Mouse (Mus musculus): ENCODE results near the gene Snx22. TPM values are rescaled to one million over a fixed set of nuclear protein-coding genes. Genes with fewer than 3 reads are reported as not detected.

The Snx22 gene
- total RNA-seq, 2 experiments from 2014 or later: 0.26 to 0.30 TPM

- peak; percentile 27 to 39 for DNase-seq
These were observed 538 bp downstream of the Snx22 start for GRCm38 (mm10) chr9:66068971-66069391.

DNA sequence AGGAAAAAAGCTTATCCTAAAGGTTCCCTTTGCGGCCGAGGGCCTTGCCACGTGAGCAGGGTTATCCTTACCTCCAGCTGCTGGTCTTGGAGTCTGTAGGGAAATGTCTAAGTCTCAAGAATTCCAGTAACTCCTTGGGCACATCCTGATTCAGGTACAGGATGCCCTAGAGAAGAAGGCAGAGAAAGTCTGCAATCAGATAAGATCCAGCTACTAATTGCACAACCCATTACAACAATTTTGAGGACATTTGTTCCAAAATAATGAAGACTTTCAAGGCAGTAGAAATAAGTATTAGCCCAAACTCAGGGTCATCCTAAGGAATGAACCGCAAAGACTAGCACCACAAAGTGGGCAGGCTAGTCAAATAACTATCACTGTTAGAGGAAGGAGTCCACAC, 1.5 kb downstream of the Snx22 start:
- DNase-seq: no peak

GRCm38 (mm10) chr9:66067542-66067941, 2.0 kb downstream of the Snx22 start:
- peak; percentile 30 to 52 for DNase-seq

DNA sequence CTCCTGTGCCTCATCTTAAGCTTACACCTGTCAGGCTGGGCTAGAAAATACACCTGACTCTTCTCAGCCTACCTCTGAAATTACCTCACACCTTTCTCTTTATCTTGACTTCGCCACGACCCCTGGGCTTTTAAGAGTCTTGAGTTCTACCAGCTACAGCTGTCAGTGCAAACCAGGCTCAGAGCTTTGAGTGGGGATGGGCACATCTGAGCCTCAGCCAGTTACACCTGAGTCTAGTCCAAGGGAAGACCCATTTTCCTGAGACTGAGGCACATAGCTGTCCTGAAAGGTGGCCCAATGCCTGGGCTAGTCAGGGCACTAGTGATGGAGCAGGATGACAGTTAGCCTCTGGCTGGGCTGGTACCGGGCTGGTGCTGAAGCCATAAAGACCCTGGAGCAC, 2.7 kb downstream of the Snx22 start:
- no peak for DNase-seq

- no peak for DNase-seq
These were observed 5.2 kb downstream of the Snx22 start for GRCm38 (mm10) chr9:66064316-66064715.

GRCm38 (mm10) chr9:66063446-66063845, 6.1 kb downstream of the Snx22 start:
- DNase-seq: peak in 1 of 2 experiments; percentile 26

GRCm38 (mm10) chr9:66061656-66062055, 7.9 kb downstream of the Snx22 start:
- DNase-seq: no peak

DNA sequence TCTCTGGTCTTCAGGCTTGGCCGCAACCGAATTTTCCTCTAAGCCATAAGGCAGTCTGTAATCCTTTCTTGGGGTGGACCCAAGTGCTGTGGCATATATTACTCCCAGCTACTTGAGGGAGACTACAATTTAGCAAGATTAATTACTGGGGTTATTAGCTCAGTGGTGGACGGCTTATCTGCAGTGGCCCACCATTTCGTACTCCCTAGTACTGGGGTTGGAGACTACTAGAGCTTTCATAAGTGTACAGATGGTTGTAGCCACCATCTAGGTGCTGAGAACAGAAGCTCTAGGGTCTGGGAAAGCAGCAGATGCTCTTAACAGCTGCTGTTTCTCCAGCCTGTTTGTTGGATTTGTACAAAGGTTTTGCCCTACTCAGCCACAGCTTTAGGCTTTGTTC, 8.5 kb downstream of the Snx22 start:
- DNase-seq: no peak

DNA sequence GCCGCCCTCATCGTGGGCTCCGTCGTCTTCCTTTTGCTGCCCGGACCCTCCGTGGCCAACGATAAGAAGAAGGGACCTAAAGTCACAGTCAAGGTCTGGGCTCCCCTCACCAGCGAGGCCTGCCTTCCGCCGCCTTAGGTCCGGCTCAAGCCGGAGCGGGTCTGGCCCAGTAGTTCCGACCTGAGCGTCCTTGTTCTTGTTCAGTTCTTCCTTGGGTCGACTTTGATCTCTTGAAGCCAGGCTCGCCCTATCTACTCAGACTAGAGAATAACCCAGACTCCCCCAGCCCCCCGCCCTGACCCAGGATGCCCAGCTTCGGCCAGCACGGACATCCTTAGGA, 9.2 kb downstream of the Snx22 start:
- no peak for DNase-seq

- peak; percentile 98 to 100 for DNase-seq
These were observed 9.8 kb downstream of the Snx22 start, which contains the start of gene Ppib for GRCm38 (mm10) chr9:66059583-66060307. Gene Ppib (plus strand): TSS chr9:66060222.

GRCm38 (mm10) chr9:66053620-66054019, 15.9 kb downstream of the Snx22 start:
- no peak for DNase-seq

DNA sequence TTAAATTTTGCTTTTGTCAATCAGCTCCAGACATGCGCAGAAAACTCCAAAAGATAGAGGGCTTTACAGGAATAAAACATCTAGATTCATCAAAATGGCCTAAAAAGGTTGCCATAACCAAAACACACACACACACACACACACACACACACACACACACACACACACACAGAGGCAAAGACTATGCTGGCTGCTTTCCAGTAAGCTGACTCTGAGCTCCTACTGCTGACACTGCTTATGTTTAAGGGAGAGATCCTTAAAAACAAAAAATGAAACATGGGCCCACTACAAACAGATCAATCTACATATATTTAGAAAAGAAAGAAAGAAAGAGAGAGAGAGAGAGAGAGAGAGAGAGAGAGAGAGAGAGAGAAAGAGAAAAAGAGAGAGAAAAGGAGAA, 16.8 kb downstream of the Snx22 start:
- peak in 1 of 2 experiments; percentile 27 for DNase-seq

DNA sequence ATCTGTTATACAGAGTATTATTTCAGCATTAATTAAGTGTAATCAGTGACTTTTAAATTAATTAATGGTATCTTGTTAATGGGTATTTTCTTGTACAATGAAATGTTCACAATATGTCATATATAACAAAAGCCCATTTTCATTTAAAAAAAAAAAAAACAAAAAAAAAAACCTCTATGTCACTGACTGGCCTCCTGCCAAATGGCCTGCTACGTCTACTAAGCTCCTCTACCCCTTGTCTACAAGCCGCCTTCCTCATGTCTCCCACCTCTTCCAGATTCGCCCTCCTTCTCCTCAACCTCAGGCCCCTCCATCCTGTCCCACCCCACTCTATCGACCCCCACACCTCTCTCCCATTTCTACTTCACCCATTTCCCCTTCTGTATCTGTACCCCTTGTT, 18.0 kb downstream of the Snx22 start:
- no peak for DNase-seq

DNA sequence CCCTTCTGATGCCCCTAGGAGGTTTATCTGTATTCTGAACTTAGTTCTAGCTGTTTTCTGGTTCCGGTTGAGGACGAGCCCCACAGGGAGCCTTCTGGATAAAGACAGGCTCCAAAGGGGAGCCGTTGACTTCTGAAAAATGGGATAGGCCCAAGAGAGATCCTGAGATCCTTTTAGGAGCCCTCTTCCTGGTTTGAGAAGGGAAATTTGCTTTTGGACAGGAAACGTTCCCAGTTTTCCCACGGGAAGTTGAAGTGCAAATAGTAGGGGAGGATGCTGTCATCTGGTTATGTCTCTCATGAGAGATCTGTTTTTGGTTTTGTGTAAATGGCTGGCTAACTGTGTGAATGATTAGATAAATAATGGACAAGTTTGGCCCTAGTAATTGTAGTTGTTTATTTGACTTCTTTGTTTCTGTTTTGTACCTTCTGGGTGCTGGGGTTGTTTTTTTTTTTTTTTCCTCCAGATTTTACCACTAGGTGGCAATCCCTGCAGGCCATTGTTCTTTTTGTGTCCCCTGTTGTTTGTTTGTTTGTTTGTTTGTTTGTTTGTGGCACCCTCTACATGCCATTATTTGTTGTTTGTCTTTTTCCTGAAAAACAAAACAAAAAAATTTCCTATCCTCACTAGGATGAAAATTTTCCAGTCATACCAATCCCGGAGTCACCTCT, 19.5 kb downstream of the Snx22 start:
- no peak for DNase-seq

- DNase-seq: no peak
These were observed 26.3 kb downstream of the Snx22 start for GRCm38 (mm10) chr9:66043241-66043640.

- DNase-seq: peak in 1 of 2 experiments; percentile 13
These were observed 27.2 kb downstream of the Snx22 start for GRCm38 (mm10) chr9:66042331-66042730.

GRCm38 (mm10) chr9:66040801-66041200, 28.7 kb downstream of the Snx22 start:
- no peak for DNase-seq

DNA sequence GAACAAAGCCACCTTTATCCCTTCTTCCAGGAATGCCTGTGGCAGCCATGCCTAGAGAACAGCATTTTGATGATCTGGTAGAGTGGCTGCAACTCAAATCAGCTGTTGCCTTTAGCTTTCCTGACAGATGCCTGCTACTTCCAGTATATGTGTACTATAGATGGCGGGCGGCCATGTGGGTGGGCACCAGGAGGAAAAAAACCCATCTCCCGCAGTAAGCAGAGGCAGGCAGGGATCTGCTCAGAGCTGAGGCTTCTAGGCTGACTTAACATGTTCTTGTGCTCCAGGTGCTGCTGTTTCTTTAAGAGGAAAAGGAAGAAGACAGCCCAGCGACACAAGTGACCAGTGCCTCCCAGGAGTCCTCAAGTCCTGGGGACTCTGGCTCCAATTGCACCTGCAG, 30.2 kb downstream of the Snx22 start:
- DNase-seq: no peak

- no peak for DNase-seq
These were observed 30.9 kb downstream of the Snx22 start for GRCm38 (mm10) chr9:66038581-66038980.

- no peak for DNase-seq
These were observed 31.4 kb downstream of the Snx22 start for GRCm38 (mm10) chr9:66038082-66038481.

- peak; percentile 36 to 52 for DNase-seq
These were observed 48.9 kb downstream of the Snx22 start for GRCm38 (mm10) chr9:66020601-66021000.
